Mouse (Mus musculus): ENCODE results near the gene Pbx4.

The Pbx4 gene

GRCm38 (mm10) chr8:69832298-69832853 is at the start of gene Pbx4:
Pbx4 (plus strand) TSS chr8:69832491.
- peak; percentile 90 for DNase-seq (ENCODE audit: extremely low spot score, low read depth, low spot score)

- DNase-seq (ENCODE audit: extremely low spot score, low read depth, low spot score) = no peak
These were observed 43.2 kb upstream of the Pbx4 start for GRCm38 (mm10) chr8:69789105-69789504.

- no peak for DNase-seq (ENCODE audit: extremely low spot score, low read depth, low spot score)
These were observed 42.6 kb upstream of the Pbx4 start for GRCm38 (mm10) chr8:69789731-69790130.

DNA sequence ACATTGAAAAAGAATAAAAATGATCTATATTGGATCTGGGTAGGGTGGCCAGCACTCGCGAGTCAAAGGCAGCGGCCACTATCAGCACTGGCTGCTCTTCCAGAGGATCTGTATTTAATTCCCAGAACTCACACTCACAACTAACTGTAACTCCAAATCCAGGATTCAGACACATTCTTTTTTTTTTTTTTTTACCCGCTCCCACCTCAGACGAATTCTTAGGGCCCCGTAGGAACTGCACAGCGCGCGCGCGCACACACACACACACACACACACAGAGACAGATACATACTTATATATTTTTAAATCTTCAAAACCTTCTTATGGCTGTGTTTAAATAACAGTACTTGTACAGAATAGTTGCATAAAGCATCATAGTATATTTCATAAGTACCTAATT is 41.9 kb upstream of the Pbx4 start:
- no peak for DNase-seq (ENCODE audit: extremely low spot score, low read depth, low spot score)

GRCm38 (mm10) chr8:69790773-69791367 is 41.4 kb upstream of the Pbx4 start, which contains the start of the genes Atp13a1 and Zfp866:
Atp13a1 (plus strand) TSS chr8:69791163.
Zfp866 (minus strand) TSS chr8:69791178.
- peak; percentile 54 for DNase-seq (ENCODE audit: extremely low spot score, low read depth, low spot score)

DNA sequence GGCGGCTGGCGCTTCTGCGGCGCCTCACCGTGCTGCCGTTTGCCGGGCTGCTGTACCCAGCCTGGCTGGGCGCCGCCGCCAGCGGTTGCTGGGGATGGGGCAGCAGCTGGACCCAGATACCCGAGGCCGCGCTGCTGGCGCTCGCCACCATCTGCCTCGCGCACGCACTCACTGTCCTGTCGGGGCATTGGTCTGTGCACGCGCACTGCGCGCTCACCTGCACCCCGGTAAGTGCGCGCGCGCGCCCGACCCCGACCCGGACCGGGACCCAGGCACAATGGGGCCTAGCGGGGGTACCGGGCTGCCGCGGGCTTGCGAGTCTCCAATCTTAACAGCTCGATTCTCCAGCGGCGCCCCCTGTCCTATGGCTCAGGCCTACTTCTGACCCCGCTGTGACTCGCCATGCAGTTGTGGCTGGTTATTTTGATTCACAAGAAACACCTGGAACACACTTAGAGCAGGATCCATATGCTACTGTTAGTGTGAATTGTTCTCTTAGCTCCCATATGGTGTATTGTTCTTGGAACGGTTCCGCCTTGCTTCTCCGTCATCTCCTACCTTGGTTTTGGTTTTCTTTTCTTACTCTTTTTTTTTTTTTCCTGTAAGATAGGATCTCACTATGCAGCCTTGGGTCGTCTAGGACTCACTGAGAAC is 40.7 kb upstream of the Pbx4 start:
- no peak for DNase-seq (ENCODE audit: extremely low spot score, low read depth, low spot score)

DNA sequence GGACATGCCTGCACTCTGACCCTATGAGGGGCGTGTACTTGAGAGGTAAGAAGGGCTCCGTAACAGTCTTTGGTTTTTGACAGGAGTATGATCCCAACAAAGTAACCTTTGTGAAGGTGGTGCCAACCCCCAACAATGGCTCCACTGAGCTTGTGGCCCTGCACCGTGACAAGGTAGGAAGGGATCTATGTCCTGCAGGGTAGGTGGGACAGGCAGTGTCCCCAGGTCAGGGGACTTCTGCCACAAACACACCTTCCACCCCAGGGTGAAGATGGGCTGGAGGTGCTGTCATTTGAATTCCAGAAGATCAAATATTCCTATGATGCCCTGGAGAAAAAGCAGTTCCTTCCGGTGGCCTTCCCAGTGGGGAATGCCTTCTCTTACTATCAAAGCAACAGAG is 38.6 kb upstream of the Pbx4 start:
- no peak for DNase-seq (ENCODE audit: extremely low spot score, low read depth, low spot score)

GRCm38 (mm10) chr8:69794096-69794495 is 38.2 kb upstream of the Pbx4 start:
- DNase-seq (ENCODE audit: extremely low spot score, low read depth, low spot score) = no peak

DNA sequence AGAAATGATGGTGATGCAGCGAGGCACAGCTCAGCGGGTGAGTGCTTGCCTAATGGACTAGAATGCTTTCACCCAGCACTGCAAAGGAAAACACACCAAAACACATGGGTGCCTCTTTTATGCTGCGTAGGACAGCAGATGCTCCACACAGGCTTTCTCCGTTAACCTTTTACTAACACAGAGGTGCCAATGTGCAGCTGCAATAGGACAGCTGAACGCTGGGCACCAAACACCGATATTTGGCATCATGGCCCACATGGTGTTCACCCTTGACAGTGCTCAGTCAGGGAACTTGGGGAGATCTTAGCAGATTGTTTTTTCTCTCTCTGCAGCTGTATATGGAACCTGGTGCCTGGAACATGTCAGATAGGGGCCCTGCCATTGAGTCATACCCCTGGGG is 37.4 kb upstream of the Pbx4 start:
- no peak for DNase-seq (ENCODE audit: extremely low spot score, low read depth, low spot score)

GRCm38 (mm10) chr8:69796721-69797345 is 35.5 kb upstream of the Pbx4 start:
- DNase-seq (ENCODE audit: extremely low spot score, low read depth, low spot score) = no peak

GRCm38 (mm10) chr8:69797661-69798060 is 34.6 kb upstream of the Pbx4 start:
- no peak for DNase-seq (ENCODE audit: extremely low spot score, low read depth, low spot score)

DNA sequence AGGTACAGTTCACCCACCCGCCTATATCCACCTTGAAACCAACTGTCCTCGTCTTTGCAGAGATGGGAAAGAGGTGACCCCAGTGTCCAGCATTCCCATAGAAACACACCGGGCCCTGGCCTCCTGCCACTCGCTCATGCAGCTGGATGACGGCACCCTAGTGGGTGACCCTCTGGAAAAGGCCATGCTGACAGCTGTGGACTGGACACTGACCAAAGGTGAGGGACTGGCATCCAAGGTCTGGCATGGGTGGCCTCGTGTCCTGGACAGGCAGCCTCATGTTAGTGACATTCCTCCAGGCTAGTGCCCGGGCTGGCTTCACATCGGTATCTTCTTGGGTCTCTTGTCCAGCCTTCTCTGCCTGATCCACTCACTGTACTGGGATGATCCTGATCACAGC is 33.0 kb upstream of the Pbx4 start:
- no peak for DNase-seq (ENCODE audit: extremely low spot score, low read depth, low spot score)

DNA sequence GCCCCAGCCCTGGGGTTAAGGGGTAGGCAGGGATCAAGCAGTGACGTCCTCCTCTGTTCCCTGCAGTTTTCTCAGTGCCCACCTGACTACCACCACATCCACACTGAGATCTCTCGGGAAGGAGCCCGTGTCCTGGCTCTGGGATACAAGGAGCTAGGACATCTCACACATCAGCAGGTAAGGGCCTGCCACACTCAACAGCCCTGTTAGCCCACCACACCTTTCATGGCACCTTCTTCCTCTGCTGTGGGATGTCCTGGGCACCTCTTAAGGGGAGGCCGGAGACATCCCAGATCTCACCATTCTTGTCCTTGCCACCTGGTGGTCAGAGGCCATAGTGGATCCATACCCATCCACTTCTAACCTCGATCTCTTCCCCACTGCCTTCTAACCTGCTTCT is 32.3 kb upstream of the Pbx4 start:
- no peak for DNase-seq (ENCODE audit: extremely low spot score, low read depth, low spot score)

- DNase-seq (ENCODE audit: extremely low spot score, low read depth, low spot score) = no peak
These were observed 30.5 kb upstream of the Pbx4 start for GRCm38 (mm10) chr8:69801796-69802195.

- no peak for DNase-seq (ENCODE audit: extremely low spot score, low read depth, low spot score)
These were observed 30.1 kb upstream of the Pbx4 start for GRCm38 (mm10) chr8:69802216-69802615.

DNA sequence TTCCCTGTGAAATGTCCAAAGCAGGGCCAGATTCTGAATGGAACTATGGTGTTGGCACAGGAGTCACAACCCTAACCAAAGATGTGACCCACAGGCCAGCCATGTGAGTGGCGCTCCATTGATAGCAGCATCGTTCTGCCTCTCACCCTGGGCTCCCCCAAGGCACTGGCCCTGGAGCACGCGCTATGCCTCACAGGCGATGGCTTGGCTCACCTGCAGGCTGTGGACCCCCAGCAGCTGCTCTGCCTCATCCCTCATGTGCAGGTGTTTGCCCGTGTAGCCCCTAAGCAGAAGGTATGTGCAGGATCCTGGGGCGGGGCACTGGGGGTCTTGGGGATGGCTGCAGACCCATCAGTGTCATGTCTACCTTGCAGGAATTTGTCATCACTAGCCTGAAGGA is 28.9 kb upstream of the Pbx4 start:
- DNase-seq (ENCODE audit: extremely low spot score, low read depth, low spot score) = no peak

GRCm38 (mm10) chr8:69804537-69804936 is 27.8 kb upstream of the Pbx4 start:
- DNase-seq (ENCODE audit: extremely low spot score, low read depth, low spot score) = no peak

- no peak for DNase-seq (ENCODE audit: extremely low spot score, low read depth, low spot score)
These were observed 27.2 kb upstream of the Pbx4 start for GRCm38 (mm10) chr8:69805086-69805485.

DNA sequence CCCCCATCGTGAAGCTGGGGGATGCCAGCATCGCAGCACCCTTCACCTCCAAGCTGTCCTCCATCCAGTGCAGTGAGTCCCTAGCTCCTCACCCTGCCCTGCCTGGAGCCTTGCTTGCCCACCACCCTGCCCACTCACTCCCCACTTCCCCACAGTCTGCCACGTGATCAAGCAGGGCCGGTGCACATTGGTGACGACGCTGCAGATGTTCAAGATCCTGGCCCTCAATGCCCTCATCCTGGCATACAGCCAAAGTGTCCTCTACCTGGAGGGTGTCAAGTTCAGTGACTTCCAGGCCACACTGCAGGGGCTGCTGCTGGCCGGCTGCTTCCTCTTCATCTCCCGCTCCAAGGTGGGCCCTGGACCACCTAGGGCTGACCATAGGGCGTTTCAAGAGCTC is 26.8 kb upstream of the Pbx4 start:
- no peak for DNase-seq (ENCODE audit: extremely low spot score, low read depth, low spot score)

DNA sequence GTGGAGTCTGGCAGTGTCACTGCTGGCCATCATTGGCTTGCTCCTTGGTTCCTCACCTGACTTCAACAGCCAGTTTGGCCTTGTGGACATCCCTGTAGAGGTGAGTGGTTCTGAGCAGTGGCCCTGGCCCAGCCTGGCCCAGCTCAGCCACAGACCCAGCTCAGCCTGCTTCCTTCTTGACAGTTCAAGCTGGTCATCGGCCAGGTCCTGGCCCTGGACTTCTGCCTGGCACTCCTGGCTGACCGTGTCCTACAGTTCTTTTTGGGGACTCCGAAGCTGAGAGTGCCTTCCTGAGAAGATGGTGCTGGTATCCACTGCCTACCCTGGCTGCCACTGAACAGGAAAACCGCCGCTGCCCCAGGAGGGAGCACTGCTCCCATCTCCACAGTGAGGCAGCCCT is 25.1 kb upstream of the Pbx4 start:
- no peak for DNase-seq (ENCODE audit: extremely low spot score, low read depth, low spot score)

- DNase-seq (ENCODE audit: extremely low spot score, low read depth, low spot score) = no peak
These were observed 24.0 kb upstream of the Pbx4 start, which contains the start of gene Gmip for GRCm38 (mm10) chr8:69808094-69808863. Gmip (plus strand) TSS chr8:69808679.
